Mouse (Mus musculus): Measurements from ENCODE around the gene Hectd4.

DNA sequence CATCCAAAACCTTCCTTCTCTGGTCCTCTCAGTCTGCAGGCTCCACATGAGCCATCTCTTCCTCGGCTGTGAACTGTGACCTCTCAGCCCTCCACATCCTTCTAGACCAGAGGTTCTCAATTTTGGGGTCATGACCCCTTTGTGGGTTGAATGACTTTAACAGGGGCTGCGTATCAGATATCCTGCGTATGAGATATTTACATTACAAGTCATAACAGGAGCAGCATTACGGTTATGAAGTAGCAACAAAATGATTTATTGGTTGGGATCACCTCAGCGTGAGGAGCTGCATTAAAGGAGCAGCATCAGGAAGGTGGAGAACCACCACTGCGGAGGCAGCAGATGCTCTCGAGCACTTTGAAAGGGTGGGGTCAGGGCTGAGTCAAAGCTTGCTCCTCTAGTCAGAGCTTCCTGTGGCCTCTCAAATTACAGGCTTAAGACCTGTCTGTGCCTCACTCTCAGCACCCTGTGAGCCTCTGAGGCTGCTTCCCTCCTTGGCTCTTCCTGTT is 121.0 kb downstream of the Hectd4 start:
- no peak for TF ChIP-seq CTCF (IDR thresholded peaks at IDR 0.05; ENCODE audit: extremely low read depth, insufficient read length, insufficient replicate concordance, low read depth, low read length)
- no peak for TF ChIP-seq POLR2A (IDR thresholded peaks at IDR 0.05; ENCODE audit: low read depth, low read length)

All from small intestine, adult 2 months (tissue).